Mouse (Mus musculus): ENCODE measurements around the gene Hvcn1.
"Not testable (repeated sequence)": the region's sequence is repeated elsewhere in the genome, so short reads cannot be mapped to it uniquely, and the experiment has no call there.

Gene Hvcn1

DNA sequence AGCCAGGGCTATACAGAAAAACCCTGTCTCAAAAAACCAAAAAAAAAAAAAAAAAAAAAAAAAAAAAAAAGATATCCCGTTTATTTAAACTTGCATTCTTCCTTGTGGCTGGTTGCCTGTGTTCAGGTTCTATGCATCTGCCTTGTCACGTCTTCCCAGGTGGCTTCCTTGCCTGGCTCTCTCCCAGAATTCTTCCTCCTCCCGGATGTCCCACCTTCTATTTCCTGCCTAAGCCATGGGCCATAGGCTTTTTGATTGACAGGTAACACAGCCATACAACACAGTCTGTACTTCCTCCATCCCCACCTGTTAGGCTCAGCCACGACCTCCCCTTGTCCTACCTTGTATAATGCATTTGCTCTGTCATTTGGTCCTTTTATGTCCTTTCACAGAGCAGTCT is at the start of gene Hvcn1:
Gene Hvcn1 (plus strand): TSS at position 330 of the 400 bp plus-strand sequence.
- no peak for DNase-seq (ENCODE audit: low read depth, low spot score)

GRCm38 (mm10) chr5:122157827-122158381 is 48.7 kb upstream of the Hvcn1 start, which contains the start of gene Ppp1cc:
Gene Ppp1cc (plus strand): TSS chr5:122158278.
- peak; percentile 89 for DNase-seq (ENCODE audit: low read depth, low spot score)

DNA sequence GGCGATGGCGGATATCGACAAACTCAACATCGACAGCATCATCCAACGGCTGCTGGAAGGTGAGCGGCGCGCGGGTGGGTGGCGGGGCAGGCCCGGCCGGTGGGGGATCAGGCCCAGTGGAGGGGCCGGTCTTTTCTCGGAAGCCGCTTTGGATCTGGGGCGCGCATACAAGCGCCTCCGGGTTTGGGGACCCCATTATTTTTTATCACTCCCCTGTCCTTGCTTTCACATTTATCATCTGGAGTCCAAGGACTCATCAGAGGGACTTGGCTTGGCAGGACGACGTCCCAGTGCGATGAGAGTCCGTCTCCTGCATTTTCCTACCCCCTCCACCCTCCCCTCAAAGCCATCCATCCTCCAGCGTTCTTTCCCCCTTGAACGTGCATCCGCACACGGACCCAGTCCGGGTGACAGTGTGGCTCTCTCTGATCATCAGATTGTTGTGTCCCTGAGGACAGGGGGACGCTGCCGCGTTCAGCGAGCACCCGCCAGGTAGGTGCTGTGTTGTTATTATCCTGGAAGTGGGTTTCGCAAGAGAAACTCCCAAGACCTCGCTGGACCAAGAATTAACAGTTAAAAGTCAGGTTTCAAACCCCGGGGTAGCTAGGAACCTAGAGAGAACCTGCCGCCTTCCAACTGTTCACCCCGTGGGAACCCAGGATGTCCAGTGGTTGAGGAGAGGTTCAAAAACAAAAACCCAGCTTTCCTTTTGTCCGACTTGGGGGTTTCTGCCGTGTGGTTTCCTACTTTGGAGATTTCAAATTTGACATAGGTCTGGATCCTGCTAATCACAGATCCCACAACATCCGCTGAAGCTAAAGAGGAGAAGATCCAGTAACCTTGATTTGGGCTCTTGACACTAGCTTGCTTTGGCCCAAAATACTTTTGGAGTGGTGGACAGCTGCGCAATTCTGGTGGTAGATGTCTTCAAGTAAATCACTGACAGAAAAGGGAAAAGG is 47.8 kb upstream of the Hvcn1 start:
- DNase-seq (ENCODE audit: low read depth, low spot score) = no peak

- DNase-seq (ENCODE audit: low read depth, low spot score) = no peak
Observed at GRCm38 (mm10) chr5:122163194-122163593, 43.4 kb upstream of the Hvcn1 start.

GRCm38 (mm10) chr5:122164011-122164410 is 42.6 kb upstream of the Hvcn1 start:
- DNase-seq (ENCODE audit: low read depth, low spot score) = no peak

DNA sequence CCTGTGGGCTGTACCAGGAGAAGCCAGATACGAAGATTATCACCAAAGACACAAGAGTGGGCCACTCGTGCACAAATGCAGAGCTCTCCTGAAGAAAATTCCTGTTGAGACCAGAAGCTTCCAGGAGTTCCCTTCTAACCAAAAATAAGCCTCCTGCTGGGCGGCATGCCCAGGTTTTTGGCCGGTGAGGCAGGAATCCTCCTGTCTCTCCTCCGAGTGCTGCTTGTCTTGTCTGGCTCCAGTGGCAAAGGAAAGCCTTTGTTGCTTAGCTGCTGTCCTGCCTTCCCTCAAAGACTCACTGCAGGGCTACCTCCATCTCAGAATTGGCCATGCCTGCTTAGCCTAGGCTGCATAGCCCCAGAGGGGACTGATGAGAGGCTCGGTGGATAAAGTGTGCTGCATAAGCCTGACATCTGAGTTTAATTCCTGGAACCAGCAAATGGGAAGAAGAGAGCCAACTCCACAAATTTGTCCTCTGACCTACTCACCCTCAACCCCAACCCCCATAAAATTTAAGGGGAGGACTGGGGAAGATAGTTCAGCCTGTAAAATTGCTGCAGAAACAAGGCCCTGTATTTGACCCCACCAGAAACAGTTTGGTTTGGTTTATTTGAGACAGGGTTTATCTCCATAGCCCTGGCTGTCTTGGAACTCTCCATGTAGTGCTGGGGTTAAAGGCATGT is 41.2 kb upstream of the Hvcn1 start:
- DNase-seq (ENCODE audit: low read depth, low spot score) = no peak

DNA sequence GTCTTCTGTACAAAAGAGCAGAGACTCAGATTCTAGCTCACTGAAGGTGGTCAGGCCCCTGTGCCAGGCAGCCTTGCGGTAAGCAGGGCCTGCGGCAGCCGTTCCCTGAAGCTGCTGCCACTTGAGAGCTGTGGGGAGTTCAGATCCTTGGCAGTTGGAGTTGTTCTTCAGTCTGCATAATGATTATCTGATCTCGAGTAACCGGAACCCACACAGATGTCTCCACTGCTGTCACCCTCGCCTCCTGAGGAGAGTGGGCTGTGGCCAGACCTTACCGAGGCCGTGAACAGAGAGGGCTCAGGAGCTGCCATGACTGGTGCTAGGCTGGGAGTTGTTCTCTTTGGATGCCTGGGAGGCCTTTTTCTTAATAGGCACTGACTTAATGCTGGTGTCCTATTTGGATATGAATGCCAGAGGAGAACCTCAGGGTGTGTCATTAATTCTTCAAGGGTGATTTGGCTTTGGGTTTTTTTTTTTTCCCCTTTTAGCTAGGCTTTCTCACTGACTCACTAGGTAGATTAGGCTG is 39.9 kb upstream of the Hvcn1 start:
- DNase-seq (ENCODE audit: low read depth, low spot score) = no peak

DNA sequence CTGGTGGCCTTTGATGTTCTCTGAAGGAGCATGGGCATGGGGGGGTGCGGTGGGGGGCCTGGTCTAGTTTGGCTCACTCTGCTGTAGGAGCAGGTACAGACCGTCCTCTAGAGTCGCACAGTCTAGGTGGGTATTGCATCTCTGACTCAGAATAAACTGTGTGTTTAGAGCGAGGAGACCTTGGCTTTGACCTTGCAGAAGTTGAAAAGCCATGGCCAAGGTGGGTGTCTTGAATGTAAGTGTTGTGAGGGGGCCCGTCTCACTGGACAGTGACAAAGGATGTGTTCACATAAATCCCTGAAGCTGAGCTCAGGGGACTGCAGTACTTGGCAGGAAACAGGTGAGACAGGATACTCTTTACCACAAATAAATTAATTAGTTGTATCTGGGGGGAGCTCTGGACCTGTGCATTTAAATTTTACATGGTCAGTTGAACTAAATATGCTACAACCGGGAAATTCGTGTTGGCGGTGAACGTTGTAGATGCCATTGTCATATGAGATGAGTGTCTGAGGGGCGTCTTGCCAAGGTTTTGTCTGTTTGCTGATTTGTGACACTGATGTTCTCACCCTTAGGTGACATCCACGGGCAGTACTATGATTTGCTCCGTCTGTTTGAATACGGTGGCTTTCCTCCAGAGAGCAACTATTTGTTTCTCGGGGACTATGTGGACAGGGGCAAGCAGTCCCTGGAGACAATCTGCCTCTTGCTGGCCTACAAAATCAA is 38.1 kb upstream of the Hvcn1 start:
- DNase-seq (ENCODE audit: low read depth, low spot score) = no peak

DNA sequence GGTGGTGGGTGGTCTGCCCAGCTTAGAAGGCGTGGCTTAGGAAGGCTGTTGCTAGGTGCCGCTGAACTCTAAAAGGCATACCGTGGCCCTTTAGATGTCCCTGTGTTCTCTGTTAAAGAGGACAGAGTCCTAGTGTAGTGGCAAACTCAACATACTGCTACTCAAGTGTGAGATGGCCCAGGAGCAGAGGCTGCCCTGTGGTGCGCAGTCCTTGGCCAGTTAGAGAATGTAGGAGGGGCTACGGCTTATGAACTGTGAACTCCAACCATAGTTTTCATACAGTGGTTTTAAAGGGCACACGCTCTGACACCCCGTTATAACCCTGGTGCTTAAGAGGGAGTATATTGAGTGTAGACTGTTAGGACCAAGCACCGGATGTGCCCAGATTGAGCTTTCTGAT is 35.5 kb upstream of the Hvcn1 start:
- DNase-seq (ENCODE audit: low read depth, low spot score) = no peak

DNA sequence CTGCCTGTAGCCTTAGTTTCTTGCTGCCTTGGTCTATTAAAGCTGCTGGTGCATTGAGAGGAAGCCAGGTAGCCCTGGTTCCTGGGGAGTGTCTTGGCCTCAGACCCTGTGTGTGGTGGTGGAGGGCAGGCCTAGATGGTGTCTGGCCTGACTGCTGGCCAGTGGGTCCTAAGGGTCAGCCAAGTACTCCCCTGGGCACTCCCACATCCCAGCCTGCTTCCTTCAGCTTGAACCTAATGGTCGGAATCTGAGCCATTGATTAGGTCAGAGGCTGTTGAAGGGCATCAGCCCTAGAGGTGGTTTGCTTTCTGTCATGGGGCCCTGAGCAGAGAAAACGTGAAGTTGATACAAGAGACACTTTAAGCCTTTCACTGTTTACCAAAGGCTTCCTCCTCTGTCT is 31.2 kb upstream of the Hvcn1 start:
- DNase-seq (ENCODE audit: low read depth, low spot score) = no peak

GRCm38 (mm10) chr5:122175961-122176360 is 30.6 kb upstream of the Hvcn1 start:
- no peak for DNase-seq (ENCODE audit: low read depth, low spot score)

DNA sequence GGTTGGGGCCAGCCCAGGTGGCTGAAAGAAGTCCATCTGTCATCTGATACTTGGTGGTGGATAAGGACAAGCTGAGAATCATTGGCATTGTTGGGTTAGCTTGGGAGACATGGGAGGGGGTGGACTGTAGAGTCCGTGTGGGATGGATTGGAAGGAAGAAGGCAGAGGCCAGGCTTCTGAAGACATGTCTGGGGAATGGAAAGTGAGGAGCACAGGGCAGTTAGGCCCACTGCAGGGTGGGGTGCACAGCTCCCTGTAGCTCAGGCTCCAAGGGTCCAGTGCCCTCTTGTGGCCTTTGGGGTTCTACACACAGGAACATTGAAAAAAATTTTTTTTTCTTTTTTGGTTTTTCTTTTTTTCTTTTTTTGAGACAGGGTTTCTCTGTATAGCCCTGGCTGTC is 30.2 kb upstream of the Hvcn1 start:
- no peak for DNase-seq (ENCODE audit: low read depth, low spot score)

DNA sequence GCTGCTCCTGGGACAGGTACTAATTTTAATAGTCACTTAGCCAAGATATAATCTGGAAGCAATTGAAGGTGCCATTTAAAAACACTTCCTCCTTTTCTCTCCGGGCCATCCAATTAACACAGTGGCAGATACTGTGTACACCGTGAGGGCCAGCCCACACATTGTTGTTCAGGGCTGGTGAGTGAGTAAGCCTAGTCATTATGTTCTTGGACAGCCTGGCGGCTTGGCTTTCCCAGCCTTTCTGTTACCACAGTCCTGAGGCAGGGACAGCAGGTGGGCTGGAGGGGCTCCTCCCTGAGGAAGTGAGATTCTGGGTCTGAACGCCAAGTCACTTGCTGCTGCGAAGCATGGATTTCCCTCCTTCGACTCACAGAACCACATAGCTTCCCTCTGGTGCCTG is 26.9 kb upstream of the Hvcn1 start:
- no peak for DNase-seq (ENCODE audit: low read depth, low spot score)

DNA sequence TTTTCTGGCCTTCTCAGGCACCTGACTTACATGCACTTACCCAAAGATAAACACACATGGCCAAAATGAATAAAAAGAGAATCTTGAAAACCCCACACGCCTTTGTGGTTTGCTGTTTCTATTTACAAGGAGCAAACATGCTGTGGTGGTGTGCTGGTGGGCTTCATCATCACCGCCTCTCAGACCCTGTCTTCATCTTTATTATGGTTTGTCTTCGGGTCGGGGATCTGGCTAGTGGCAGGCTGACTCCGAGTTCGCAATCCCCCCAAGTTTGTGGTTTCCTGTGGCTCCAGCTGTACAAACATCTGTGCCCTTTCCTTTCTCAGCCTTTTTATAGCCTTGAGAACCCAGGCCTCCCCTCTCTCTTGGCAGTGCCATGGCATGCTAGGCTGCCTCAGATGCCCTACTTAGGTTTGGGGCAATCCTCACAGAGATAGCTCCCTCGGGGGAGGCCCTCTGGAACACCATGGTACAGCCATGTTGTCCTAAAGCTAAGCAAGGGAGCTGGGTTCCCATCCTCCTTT is 22.3 kb upstream of the Hvcn1 start:
- no peak for DNase-seq (ENCODE audit: low read depth, low spot score)

DNA sequence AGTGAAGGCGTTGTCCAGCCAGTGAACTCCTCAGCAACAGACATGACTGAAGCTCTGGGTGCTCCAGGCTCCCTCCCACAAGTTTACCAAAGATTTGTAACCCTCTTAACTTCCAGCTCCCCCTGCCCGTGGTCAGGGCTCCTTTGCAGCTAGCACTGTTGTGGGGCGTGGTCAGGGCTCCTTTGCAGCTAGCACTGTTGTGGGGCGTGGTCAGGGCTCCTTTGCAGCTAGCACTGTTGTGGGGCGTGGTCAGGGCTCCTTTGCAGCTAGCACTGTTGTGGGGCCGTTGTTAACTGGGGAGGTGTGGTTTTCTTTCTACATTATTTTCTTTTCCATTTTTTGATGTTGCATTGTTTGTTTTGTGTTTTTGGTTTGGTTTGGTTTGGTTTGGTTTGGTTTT is 21.7 kb upstream of the Hvcn1 start:
- not testable (repeated sequence) for DNase-seq (ENCODE audit: low read depth, low spot score)

- no peak for DNase-seq (ENCODE audit: low read depth, low spot score)
Observed at GRCm38 (mm10) chr5:122189115-122189514, 17.5 kb upstream of the Hvcn1 start.

DNA sequence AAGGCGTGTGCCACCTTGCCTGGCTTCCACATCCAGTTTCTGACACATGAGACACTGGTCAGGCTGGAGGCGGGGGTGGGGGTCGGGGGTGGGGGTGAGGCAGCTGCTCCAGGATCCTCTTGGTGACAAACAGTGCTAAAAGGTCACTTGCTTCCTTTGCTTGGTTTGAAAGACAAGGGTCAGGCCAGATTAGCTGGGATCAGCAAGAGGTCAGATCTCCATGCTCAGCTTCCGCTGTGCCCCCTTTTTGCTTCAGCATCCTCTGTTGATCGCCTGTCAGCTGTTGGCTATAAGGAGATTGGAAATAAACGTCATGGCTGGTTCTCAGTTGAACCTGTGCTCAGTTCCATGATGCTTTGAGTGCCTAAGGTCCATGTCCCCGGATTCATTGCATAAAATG is 16.1 kb upstream of the Hvcn1 start:
- DNase-seq (ENCODE audit: low read depth, low spot score) = no peak

DNA sequence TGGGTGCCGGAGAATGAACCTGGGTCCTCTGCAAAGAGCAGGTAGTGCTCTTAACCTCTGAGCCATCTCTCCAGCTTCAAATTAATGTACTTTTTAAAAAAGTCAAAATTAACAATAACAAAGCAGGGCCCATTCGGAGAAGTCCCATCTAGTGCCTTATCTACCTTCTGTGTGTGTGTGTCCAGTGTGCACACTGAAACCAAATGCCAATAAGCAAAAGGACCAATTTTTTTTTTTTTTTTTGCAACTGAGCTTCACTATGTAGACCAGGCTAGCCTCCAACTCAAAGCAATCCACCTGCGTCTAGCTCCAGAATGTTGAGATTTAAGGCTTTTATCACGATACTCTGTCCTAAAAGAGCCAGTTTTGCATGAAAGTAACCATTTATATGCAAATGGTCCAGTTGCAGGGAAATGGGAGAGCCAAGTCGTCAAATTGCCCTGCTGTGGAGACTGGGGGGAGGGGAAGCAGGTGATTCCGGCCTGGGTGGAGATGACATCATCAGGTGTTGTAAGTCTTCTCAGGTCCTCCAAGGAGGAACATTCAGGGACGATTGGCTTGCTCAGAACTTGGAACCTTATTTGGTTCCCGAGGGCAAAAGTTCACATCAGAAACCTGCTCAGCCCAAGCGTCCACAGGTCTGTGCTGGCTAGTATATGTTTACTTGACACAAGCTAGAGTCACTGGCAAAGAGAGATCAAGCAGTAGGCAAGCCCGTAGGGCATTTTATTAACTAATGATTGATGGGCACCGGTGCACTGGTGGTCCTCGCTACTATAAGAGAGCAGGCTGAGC is 15.1 kb upstream of the Hvcn1 start:
- no peak for DNase-seq (ENCODE audit: low read depth, low spot score)

- no peak for DNase-seq (ENCODE audit: low read depth, low spot score)
Observed at GRCm38 (mm10) chr5:122192347-122192746, 14.3 kb upstream of the Hvcn1 start.

DNA sequence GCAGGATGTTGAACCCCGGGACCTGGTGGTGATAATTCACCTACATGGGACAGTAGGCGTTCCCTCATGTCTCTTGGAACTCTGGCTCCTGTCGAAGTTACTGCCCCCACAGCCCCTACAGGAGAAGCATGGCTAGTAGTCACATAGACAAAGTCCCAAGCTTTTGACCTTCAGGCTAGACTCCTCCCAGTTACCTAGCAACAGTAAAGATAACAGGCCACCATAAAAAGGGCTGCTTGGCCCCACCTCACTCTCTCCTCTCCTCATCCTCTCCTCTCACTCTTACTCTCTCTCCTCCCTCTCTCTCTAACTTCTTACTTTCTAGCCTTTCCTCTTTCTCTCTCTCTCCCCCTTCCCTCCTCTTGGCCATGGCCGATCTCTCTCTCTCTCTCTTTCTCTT is 5.7 kb upstream of the Hvcn1 start:
- no peak for DNase-seq (ENCODE audit: low read depth, low spot score)

- no peak for DNase-seq (ENCODE audit: low read depth, low spot score)
Observed at GRCm38 (mm10) chr5:122201904-122202303, 4.7 kb upstream of the Hvcn1 start.

All from retina, adult 2 months (tissue).